29 mouse cellular contexts compared by ENCODE assay signal in the genomic region with DNA sequence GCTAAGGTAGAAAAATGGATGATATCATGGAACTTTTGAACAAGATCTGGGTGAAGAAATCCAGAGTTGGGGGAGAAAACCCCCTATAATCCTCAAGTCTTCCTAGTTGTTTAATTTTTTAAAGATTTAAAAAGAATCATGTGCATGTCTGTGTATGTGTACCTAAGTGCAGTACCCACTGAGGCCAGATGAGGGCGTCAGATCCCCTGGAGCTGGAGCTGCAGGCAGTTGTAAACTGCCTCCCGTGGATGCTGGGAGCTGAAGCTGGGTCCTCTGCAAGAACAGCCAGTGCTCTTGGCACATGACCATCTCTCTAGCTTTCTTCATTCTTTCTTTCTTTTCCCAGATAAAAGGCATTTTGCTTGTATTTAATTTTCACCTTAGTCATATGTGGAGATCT.
DNase-seq lines count a peak whose midpoint lies in the region; ATAC-seq and TF ChIP-seq lines count a peak whose summit lies in the region.
"Had no signal": no experiment of that assay in that cellular context is flagged by ENCODE, and none has a peak within 500 bp of the region (broad histone marks: within the 10 kb centered on the region; RNA-seq: fewer than 3 reads in every experiment).

No protein-coding gene starts in this region.

- no peak for ATAC-seq in hindbrain, postnatal 0 days
- no peak for ATAC-seq in hindbrain, embryonic 14.5 days (ENCODE audit: low FRiP score)
- ATAC-seq in lung, embryonic 14.5 days (ENCODE audit: insufficient read depth), result no peak
- no peak for ATAC-seq in frontal cortex, adult (ENCODE audit: low TSS enrichment)
- ATAC-seq: midbrain, embryonic 13.5 days; Patski had no signal

- H3K36me3 ChIP-seq in hindbrain, postnatal 0 days (ENCODE audit: insufficient read depth, low read length), result no peaks in the 10 kb centered on the region
- H3K36me3 ChIP-seq in hindbrain, embryonic 14.5 days (replicated peaks; ENCODE audit: control insufficient read depth, insufficient read depth), result no peaks in the 10 kb centered on the region
- H3K36me3 ChIP-seq in lung, embryonic 14.5 days (ENCODE audit: insufficient read depth), result no peaks in the 10 kb centered on the region
- no peaks in the 10 kb centered on the region for H3K36me3 ChIP-seq in ES-Bruce4 (ENCODE audit: control insufficient read depth, insufficient read depth, low read length, poor library complexity, severe bottlenecking)
- H3K36me3 ChIP-seq: embryonic facial prominence, embryonic 10.5 days; embryonic facial prominence, embryonic 15.5 days; forebrain, embryonic 12.5 days; heart, embryonic 10.5 days; heart, embryonic 15.5 days; liver, embryonic 13.5 days; lung, embryonic 15.5 days; midbrain, embryonic 13.5 days had no signal

- TF ChIP-seq EP300 in ES-Bruce4 (IDR thresholded peaks at IDR 0.05; ENCODE audit: insufficient read depth, low read depth, low read length), result no peak

- no peak overlapping the region for H3K9ac ChIP-seq in hindbrain, postnatal 0 days (replicated peaks; ENCODE audit: low read length)
- no peak overlapping the region for H3K9ac ChIP-seq in hindbrain, embryonic 14.5 days
- no peak overlapping the region for H3K9ac ChIP-seq in lung, embryonic 14.5 days
- H3K9ac ChIP-seq in ES-Bruce4 (ENCODE audit: low read depth, poor library complexity, severe bottlenecking), result no peak overlapping the region
- H3K9ac ChIP-seq: embryonic facial prominence, embryonic 15.5 days; forebrain, embryonic 12.5 days; heart, embryonic 15.5 days; liver, embryonic 13.5 days; lung, embryonic 15.5 days; midbrain, embryonic 13.5 days had no signal

- no peak for TF ChIP-seq POLR2A in ES-Bruce4 (IDR thresholded peaks at IDR 0.05; ENCODE audit: insufficient read depth, low read length)
- no peak for TF ChIP-seq POLR2A in brain, embryonic 14.5 days (IDR thresholded peaks at IDR 0.05; ENCODE audit: borderline replicate concordance, extremely low read depth, insufficient read depth, insufficient read length, poor library complexity, severe bottlenecking)

- no peaks in the 10 kb centered on the region for H3K4me1 ChIP-seq in hindbrain, postnatal 0 days (ENCODE audit: insufficient read depth, low read length)
- peaks cover 10% of the 10 kb centered on the region; the same call in 1 of the 2 replicates for H3K4me1 ChIP-seq in hindbrain, embryonic 14.5 days (replicated peaks; ENCODE audit: control insufficient read depth, insufficient read depth, low read length)
- H3K4me1 ChIP-seq in lung, embryonic 14.5 days (ENCODE audit: insufficient read depth), result peaks cover 6% of the 10 kb centered on the region
- H3K4me1 ChIP-seq in ES-Bruce4 (ENCODE audit: control insufficient read depth, insufficient read depth, low read length), result no peaks in the 10 kb centered on the region
- H3K4me1 ChIP-seq: heart, embryonic 15.5 days; liver, embryonic 13.5 days; megakaryocyte, embryonic 14.5 days had no signal

- TF ChIP-seq CTCF in hindbrain, postnatal 0 days (IDR thresholded peaks at IDR 0.05; ENCODE audit: low read depth), result peak; percentile 47
- peak; percentile 31; the same call in 1 of the 2 replicates for TF ChIP-seq CTCF in lung, embryonic 14.5 days (IDR thresholded peaks at IDR 0.05; ENCODE audit: low read depth)
- TF ChIP-seq CTCF in ES-Bruce4 (IDR thresholded peaks at IDR 0.05; ENCODE audit: low read depth, low read length), result peak; percentile 20
- peak; percentile 39; the same call in 1 of the 2 replicates for TF ChIP-seq CTCF in brain, embryonic 14.5 days (IDR thresholded peaks at IDR 0.05; ENCODE audit: borderline replicate concordance, extremely low read depth, insufficient read depth, insufficient read length)

- H3K27ac ChIP-seq in hindbrain, postnatal 0 days, result no peak overlapping the region
- H3K27ac ChIP-seq in hindbrain, embryonic 14.5 days, result no peak overlapping the region
- H3K27ac ChIP-seq in lung, embryonic 14.5 days (ENCODE audit: low read depth), result no peak overlapping the region
- H3K27ac ChIP-seq in ES-Bruce4 (ENCODE audit: insufficient read depth, low read length), result no peak overlapping the region
- H3K27ac ChIP-seq: embryonic facial prominence, embryonic 15.5 days; heart, embryonic 10.5 days; heart, embryonic 15.5 days; liver, embryonic 13.5 days; lung, embryonic 15.5 days had no signal

- WGBS in hindbrain, postnatal 0 days, result 43% methylated on average over 2 of the region's 2 CpGs
- 49% methylated on average over 2 of the region's 2 CpGs for WGBS in hindbrain, embryonic 14.5 days
- 41% methylated on average over 2 of the region's 2 CpGs for WGBS in lung, embryonic 14.5 days

- no peak overlapping the region for H3K4me3 ChIP-seq in hindbrain, postnatal 0 days (ENCODE audit: low read length)
- H3K4me3 ChIP-seq in hindbrain, embryonic 14.5 days (replicated peaks; ENCODE audit: low read length), result no peak overlapping the region
- no peak overlapping the region for H3K4me3 ChIP-seq in lung, embryonic 14.5 days (ENCODE audit: low read depth, low read length)
- no peak overlapping the region for H3K4me3 ChIP-seq in ES-Bruce4 (ENCODE audit: low read depth, low read length)
- H3K4me3 ChIP-seq: embryonic facial prominence, embryonic 10.5 days; embryonic facial prominence, embryonic 15.5 days; forebrain, embryonic 12.5 days; heart, embryonic 10.5 days; heart, embryonic 15.5 days; liver, embryonic 13.5 days; lung, embryonic 15.5 days; midbrain, embryonic 13.5 days had no signal

- H3K4me2 ChIP-seq in hindbrain, postnatal 0 days (ENCODE audit: low read depth, low read length), result no peak overlapping the region
- no peak overlapping the region for H3K4me2 ChIP-seq in hindbrain, embryonic 14.5 days (replicated peaks)
- no peak overlapping the region for H3K4me2 ChIP-seq in lung, embryonic 14.5 days
- H3K4me2 ChIP-seq: embryonic facial prominence, embryonic 15.5 days; forebrain, embryonic 12.5 days; heart, embryonic 15.5 days; liver, embryonic 13.5 days; lung, embryonic 15.5 days; midbrain, embryonic 13.5 days had no signal

- no peak for DNase-seq in hindbrain, postnatal 0 days (ENCODE audit: low spot score)
- DNase-seq in hindbrain, embryonic 14.5 days (ENCODE audit: low spot score), result no peak
- no peak for DNase-seq in lung, embryonic 14.5 days
- no peak for DNase-seq in lung, postnatal 25 days (ENCODE audit: low spot score)
- no peak for DNase-seq in brain, embryonic 14.5 days (ENCODE audit: low read depth)
- DNase-seq: adrenal gland, postnatal 25 days; B cell, adult 2 months; cerebellum, adult 18-20 months; cerebellum, postnatal 14 days; kidney, adult 11 months; kidney, postnatal 14 days; left cerebral cortex, postnatal 4 days; liver, embryonic 13.5 days; lung, postnatal 4 days; right cerebral cortex, postnatal 14 days; thymus, adult 18-20 months; thymus, postnatal 25 days had no signal

- no peaks in the 10 kb centered on the region for H3K27me3 ChIP-seq in hindbrain, postnatal 0 days (ENCODE audit: insufficient read depth, low read length)
- H3K27me3 ChIP-seq in hindbrain, embryonic 14.5 days (ENCODE audit: control insufficient read depth, insufficient read depth, low read length), result no peaks in the 10 kb centered on the region
- no peaks in the 10 kb centered on the region for H3K27me3 ChIP-seq in lung, embryonic 14.5 days (ENCODE audit: insufficient read depth, low read length)
- H3K27me3 ChIP-seq in ES-Bruce4 (ENCODE audit: control insufficient read depth, insufficient read depth, low read length, poor library complexity, severe bottlenecking), result no peaks in the 10 kb centered on the region
- H3K27me3 ChIP-seq: CH12.LX; embryonic facial prominence, embryonic 15.5 days; heart, embryonic 15.5 days; liver, embryonic 13.5 days; lung, embryonic 15.5 days; megakaryocyte, embryonic 14.5 days; midbrain, embryonic 13.5 days; Patski had no signal

- no peaks in the 10 kb centered on the region for H3K9me3 ChIP-seq in hindbrain, postnatal 0 days (ENCODE audit: low read length)
- H3K9me3 ChIP-seq in hindbrain, embryonic 14.5 days (ENCODE audit: control insufficient read depth, low read length), result no peaks in the 10 kb centered on the region
- H3K9me3 ChIP-seq in lung, embryonic 14.5 days (ENCODE audit: low read depth, low read length), result no peaks in the 10 kb centered on the region
- no peaks in the 10 kb centered on the region for H3K9me3 ChIP-seq in ES-Bruce4 (replicated peaks; ENCODE audit: control insufficient read depth, insufficient read depth, low read length, poor library complexity, severe bottlenecking)
- H3K9me3 ChIP-seq: embryonic facial prominence, embryonic 10.5 days; embryonic facial prominence, embryonic 15.5 days; forebrain, embryonic 12.5 days; heart, embryonic 10.5 days; heart, embryonic 15.5 days; liver, embryonic 13.5 days; lung, embryonic 15.5 days; midbrain, embryonic 13.5 days had no signal
